Mouse (Mus musculus) neutrophil, adult 65 days (primary cell): ENCODE data around the gene Ahctf1. TPM values are rescaled to one million over a fixed set of nuclear protein-coding genes. Genes with fewer than 3 reads are reported as not detected.

ENCODE experiments used
- total RNA-seq: library from RNA; stranded (reverse); gene quantifications from 2 replicates; pipeline ENCODE4 v1.2.4, GENCODE M21; 2023

The Ahctf1 gene
- total RNA-seq = 72.5 and 107 TPM in 2 replicates

DNA sequence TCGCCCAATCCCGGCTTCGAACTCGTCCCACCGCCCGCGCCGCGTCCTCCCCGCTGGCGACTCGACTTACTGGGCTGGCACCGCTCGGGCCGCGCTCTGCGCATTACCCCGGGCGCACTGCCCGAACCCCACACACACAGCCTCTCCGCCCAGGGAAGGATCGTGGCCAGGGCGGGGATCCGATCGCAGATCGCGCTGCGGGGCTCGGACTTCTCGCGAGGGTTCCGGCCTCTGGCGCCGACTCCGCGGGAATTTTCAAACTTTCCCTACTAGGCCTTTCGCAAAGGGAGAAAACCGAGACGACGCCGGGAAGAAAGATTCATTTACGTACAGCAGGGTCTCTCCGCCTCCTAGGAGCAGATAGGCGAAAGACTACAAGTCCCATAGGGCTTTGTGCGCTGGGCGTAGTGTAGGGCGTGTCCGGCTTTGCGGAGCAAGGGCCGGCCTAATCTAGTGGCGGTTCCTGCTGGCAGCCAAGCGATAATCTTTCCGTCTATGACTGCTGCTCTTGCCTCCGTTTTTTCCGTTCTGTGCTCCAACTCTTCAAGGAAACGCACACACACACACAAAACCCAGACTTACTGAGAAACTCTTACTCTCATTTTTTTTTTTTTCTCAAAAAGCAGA, at the start of gene Ahctf1:
Gene Ahctf1 (minus strand): TSS at position 168 of the 627 bp plus-strand sequence.

DNA sequence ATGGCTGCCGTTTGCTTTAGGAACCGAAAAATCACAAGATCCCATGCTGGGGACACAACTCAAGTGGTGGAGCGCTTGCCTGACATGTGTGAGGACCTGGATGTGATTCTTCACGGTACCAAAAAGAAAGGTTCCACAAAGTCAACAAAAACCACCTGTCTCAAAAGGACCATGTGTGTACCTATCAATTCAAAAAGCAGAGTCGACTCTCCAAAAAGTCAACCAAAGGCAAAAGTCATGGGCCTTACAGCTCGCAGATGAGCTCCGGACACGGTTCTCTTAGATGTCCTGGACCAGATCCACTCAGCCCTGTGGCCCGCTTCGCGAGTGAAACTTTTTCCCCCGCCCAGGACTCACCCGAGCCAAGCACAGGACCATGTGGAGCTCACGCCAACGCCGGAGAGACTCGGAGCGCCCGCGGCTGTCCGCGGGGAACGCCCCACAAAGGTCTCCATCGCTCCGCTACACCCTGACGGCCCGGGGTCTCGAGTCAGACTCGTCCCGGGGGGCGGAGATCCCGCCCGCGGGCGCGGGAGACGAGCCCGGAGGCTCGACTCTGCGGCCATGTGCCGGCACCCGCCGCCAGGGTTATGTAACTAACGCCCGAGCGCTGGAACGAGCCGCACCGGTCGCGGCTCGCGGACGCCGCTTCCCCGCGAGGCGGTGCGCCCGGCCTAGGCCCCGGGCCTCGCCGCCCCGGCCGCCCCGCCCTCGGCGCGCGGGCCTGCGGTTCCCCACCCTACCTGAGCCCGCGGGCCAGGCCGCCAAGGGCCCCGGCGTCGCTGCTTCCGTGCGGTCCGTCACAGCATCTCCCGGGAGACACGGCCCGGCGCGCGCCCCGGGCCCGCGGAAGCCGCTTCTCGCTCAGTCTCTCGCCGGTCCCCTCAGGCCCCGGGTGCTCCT, 619 bp downstream of the Ahctf1 start, which contains the start of gene Gm10518:
Gene Gm10518 (plus strand): TSS at position 767 of the 903 bp plus-strand sequence.

DNA sequence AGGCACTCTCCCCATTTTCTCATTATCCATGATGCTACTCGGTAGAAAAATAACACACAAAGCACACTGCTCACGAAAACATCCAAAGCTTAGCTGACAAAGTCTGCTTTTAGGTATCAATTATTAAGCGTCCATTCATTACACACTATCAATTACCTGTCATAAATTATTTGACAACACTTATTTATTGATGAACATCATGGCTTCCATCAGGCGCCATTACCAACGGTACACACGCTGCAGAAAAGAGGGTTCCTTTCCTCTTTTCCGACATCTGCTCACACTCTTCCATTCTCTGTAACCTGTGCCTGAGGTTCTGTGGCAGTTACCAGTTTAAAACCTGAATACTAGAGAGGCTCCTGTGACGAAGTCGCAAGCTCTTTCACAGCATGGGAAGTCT, 58.3 kb downstream of the Ahctf1 start, which contains the start of gene Kif28:
Gene Kif28 (minus strand): TSS at position 101 of the 400 bp plus-strand sequence.

Other genes with a start within 250 kb of the Ahctf1 start
- 1.7 and 3.1 TPM in 2 replicates for gene Sccpdh, start 135.5 kb downstream of the Ahctf1 start, total RNA-seq
- not detected in 2 replicates for gene Kif28, start 58.4 kb downstream of the Ahctf1 start, total RNA-seq
- 0.35 TPM in 1 of 2 replicates, not detected in the other for gene Gm10518, start 304 bp downstream of the Ahctf1 start, total RNA-seq
- 1.3 and 2.1 TPM in 2 replicates for gene Cdc42bpa, start 156.8 kb upstream of the Ahctf1 start, total RNA-seq